Mouse (Mus musculus): ENCODE measurements around the gene Rsg1. TPM values are rescaled to one million over a fixed set of nuclear protein-coding genes. Genes with fewer than 3 reads are reported as not detected.

The Rsg1 gene
- polyA plus RNA-seq, 1 experiment from 2014 or later: 2.4 TPM

DNA sequence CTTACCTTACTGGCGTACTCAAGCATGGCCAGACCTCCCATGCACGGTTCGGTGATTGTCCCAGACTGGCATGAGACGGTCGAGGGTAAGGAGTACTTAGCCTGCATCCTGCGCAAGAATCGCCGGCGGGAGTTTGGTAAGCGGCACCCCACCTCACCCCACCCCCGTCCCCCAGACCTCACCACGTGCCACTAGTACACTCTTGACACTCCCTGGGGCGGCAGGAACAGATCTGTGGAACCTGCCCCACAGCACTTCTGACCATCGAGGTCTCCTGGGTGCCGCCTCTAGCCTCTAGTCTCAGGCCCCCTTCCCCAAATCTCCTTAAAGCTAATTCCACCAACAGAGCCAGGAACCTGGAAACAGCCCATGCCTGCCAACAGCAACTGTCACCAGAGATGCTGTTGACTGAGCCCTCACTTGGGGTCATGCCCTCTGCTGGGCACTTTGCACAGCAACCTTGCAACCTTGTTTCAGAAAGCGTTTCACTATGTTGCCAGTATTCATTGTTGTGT is 638 bp downstream of the Rsg1 start:
- H3K9ac ChIP-seq (replicated peaks; ENCODE audit: low read depth): 0 out of 2 replicates have a peak overlapping the region, but pooled peaks have one; percentile 26
- TF ChIP-seq EP300 (IDR thresholded peaks at IDR 0.05) (no peak), CTCF (IDR thresholded peaks at IDR 0.05) (peak; percentile 75)

DNA sequence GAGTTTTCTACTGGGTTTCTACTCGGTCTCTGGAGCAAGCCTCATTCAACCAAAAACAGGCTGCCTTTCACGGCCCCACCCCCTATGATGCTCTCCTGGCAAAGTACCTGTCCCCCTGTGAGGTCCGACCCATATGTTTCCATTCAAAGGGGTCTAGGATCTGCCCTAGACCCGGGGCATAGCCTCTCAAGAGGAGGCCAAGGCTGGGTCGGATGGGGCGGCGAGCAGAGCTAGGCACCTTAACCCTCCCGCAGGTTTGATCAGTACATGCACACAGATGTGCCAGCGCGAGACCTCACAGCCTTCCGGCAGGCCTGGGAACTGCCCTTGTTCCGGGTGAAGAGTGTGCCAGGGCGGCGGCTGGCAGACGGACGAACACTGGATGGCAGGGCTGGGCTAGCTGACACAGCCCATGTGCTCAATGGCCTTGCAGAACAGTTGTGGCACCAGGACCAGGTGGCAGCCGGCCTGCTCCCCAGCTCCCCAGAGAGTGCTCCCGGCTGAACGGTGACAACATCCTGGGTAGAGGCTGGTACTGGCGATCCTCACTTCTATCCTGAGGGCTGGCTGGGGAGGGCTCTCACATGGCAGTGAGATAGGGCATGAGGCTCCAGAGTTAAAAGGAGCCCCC is 5.9 kb downstream of the Rsg1 start:
- Histone ChIP-seq H3K4me3 (ENCODE audit: low read depth, low read length) (no peak overlapping the region), H3K9me3 (ENCODE audit: low read length) (no peaks in the 10 kb centered on the region), H3K4me2 (replicated peaks; ENCODE audit: low read depth, low read length) (no peak overlapping the region), H3K27me3 (replicated peaks; ENCODE audit: insufficient read depth, low read length) (no peaks in the 10 kb centered on the region), H3K4me1 (ENCODE audit: insufficient read depth, low read depth, low read length) (no peaks in the 10 kb centered on the region), H3K36me3 (ENCODE audit: insufficient read depth, low read length) (no peaks in the 10 kb centered on the region), H3K27ac (ENCODE audit: low read length) (no peak overlapping the region), H3K9ac (replicated peaks; ENCODE audit: low read depth) (no peak overlapping the region)
- ATAC-seq: no peak
- no peak for DNase-seq (ENCODE audit: low spot score)
- TF ChIP-seq CTCF (IDR thresholded peaks at IDR 0.05): no peak
- no peak for TF ChIP-seq EP300 (IDR thresholded peaks at IDR 0.05)
- 90% methylated on average over 20 of the region's 20 CpGs for WGBS

More for the DNA sequence above, 638 bp downstream of the Rsg1 start:
- Histone ChIP-seq H3K4me1 (ENCODE audit: insufficient read depth, low read depth, low read length) (peaks cover 6% of the 10 kb centered on the region; the same call in 1 of the 2 replicates), H3K4me2 (replicated peaks; ENCODE audit: low read depth, low read length) (peak overlapping the region; percentile 89), H3K36me3 (ENCODE audit: insufficient read depth, low read length) (no peaks in the 10 kb centered on the region), H3K4me3 (ENCODE audit: low read depth, low read length) (peak overlapping the region; percentile 50), H3K27ac (ENCODE audit: low read length) (no peak overlapping the region), H3K9me3 (ENCODE audit: low read length) (no peaks in the 10 kb centered on the region), H3K27me3 (replicated peaks; ENCODE audit: insufficient read depth, low read length) (no peaks in the 10 kb centered on the region)
- peak; percentile 22 for ATAC-seq
- WGBS: 2% methylated on average over 16 of the region's 16 CpGs
- DNase-seq (ENCODE audit: low spot score): peak; percentile 57

DNA sequence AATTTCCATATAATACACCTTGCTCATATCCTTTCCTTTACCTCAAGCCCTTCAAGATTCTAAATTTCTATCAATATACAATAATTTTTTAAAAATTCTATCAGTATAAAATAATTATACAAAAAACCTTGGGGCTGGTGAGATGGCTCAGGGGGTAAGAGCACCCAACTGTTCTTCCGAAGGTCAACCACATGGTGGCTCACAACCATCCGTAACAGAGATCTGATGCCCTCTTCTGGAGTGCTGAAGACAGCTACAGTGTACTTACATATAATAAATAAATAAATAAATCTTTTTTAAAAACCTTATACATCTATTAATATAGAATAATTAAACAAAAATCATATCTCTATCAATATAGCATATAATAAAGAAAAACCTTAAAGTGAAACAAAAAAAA is 8.1 kb downstream of the Rsg1 start:
- Histone ChIP-seq H3K4me2 (replicated peaks; ENCODE audit: low read depth, low read length) (no peak overlapping the region), H3K4me1 (ENCODE audit: insufficient read depth, low read depth, low read length) (no peaks in the 10 kb centered on the region), H3K9me3 (ENCODE audit: low read length) (no peaks in the 10 kb centered on the region), H3K9ac (replicated peaks; ENCODE audit: low read depth) (no peak overlapping the region), H3K27ac (ENCODE audit: low read length) (no peak overlapping the region), H3K27me3 (replicated peaks; ENCODE audit: insufficient read depth, low read length) (no peaks in the 10 kb centered on the region), H3K36me3 (ENCODE audit: insufficient read depth, low read length) (no peaks in the 10 kb centered on the region), H3K4me3 (ENCODE audit: low read depth, low read length) (no peak overlapping the region)
- TF ChIP-seq EP300 (IDR thresholded peaks at IDR 0.05): no peak
- peak; percentile 39 for TF ChIP-seq CTCF (IDR thresholded peaks at IDR 0.05)
- whole genome bisulfite sequencing: 64% methylated on average over 2 of the region's 2 CpGs
- ATAC-seq (no peak), DNase-seq (ENCODE audit: low spot score) (no peak)

DNA sequence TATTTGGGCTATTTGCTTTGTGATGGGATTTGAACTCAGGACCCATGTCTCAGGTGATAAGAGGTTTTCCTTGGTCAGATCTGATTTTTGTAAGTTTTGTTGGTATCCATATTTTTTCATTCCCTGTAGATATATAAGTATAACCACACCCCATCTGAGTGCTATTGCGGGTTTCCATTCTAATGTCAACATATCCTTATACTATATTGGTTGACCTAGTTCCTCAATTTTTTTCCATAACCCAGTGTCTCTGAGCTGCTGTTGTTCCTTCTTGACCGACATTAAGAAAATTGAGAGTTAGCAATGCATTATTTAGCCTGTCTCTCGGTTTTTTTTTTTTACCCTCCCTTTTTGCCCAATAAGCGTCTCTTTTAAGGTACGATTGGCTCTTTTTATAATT is 9.0 kb downstream of the Rsg1 start:
- no peak overlapping the region for H3K4me3 ChIP-seq (ENCODE audit: low read depth, low read length)
- no peaks in the 10 kb centered on the region for H3K4me1 ChIP-seq (ENCODE audit: insufficient read depth, low read depth, low read length)
- TF ChIP-seq CTCF (IDR thresholded peaks at IDR 0.05) (no peak), EP300 (IDR thresholded peaks at IDR 0.05) (no peak)
- no peak overlapping the region for H3K9ac ChIP-seq (replicated peaks; ENCODE audit: low read depth)
- DNase-seq (ENCODE audit: low spot score) (no peak), ATAC-seq (no peak)
- no peaks in the 10 kb centered on the region for H3K36me3 ChIP-seq (ENCODE audit: insufficient read depth, low read length)
- no peaks in the 10 kb centered on the region for H3K9me3 ChIP-seq (ENCODE audit: low read length)
- H3K27ac ChIP-seq (ENCODE audit: low read length): no peak overlapping the region
- no peak overlapping the region for H3K4me2 ChIP-seq (replicated peaks; ENCODE audit: low read depth, low read length)
- no peaks in the 10 kb centered on the region for H3K27me3 ChIP-seq (replicated peaks; ENCODE audit: insufficient read depth, low read length)
- 86% methylated on average over 5 of the region's 5 CpGs for WGBS

DNA sequence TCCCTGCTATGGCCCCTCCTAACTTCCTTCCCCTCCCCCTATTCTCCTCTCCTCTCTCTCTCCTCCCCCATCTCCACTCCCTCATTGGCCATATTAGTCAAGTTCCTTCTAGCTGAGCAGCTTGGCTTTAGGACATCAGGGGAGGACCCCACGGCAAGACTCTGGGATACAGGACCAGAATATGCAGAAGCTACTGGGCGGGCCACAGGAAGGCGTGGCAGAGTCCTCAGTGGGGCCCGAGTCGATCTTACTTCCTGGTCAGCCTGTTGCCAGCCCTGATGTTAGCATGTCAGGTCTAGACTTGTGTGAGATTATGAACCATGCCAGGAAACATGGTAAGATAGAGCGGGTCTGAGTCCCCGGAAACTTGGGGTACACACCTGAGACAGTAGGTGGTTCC is 14.9 kb downstream of the Rsg1 start:
- Histone ChIP-seq H3K36me3 (ENCODE audit: insufficient read depth, low read length) (no peaks in the 10 kb centered on the region), H3K4me2 (replicated peaks; ENCODE audit: low read depth, low read length) (no peak overlapping the region), H3K9ac (replicated peaks; ENCODE audit: low read depth) (no peak overlapping the region), H3K27ac (ENCODE audit: low read length) (no peak overlapping the region), H3K4me1 (ENCODE audit: insufficient read depth, low read depth, low read length) (no peaks in the 10 kb centered on the region), H3K27me3 (replicated peaks; ENCODE audit: insufficient read depth, low read length) (no peaks in the 10 kb centered on the region), H3K9me3 (ENCODE audit: low read length) (no peaks in the 10 kb centered on the region), H3K4me3 (ENCODE audit: low read depth, low read length) (no peak overlapping the region)
- no peak for ATAC-seq
- WGBS: 76% methylated on average over 7 of the region's 7 CpGs
- no peak for DNase-seq (ENCODE audit: low spot score)
- TF ChIP-seq CTCF (IDR thresholded peaks at IDR 0.05): no peak
- no peak for TF ChIP-seq EP300 (IDR thresholded peaks at IDR 0.05)

DNA sequence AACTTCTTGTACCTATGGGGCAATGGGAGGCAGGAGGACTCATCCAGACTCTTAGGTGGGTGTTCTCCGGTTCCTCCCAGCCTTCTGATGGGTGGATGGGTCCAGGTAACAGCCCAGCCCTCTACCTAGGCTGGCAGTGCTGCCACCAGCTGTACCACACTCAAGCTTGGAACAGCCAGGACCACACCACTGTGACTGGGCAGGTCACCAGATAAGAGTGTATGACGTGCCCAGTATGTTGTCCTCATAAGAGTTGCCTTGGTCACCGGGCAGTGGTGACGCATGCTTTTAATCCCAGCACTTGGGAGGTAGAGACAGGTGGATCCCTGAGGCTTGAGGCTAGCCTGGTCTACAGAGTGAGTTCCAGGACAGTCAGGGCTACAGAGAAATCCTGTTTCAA is 19.4 kb downstream of the Rsg1 start:
- WGBS: 84% methylated on average over 4 of the region's 4 CpGs
- DNase-seq (ENCODE audit: low spot score): no peak
- no peak overlapping the region for H3K27ac ChIP-seq (ENCODE audit: low read length)
- no peaks in the 10 kb centered on the region for H3K27me3 ChIP-seq (replicated peaks; ENCODE audit: insufficient read depth, low read length)
- TF ChIP-seq CTCF (IDR thresholded peaks at IDR 0.05) (no peak), EP300 (IDR thresholded peaks at IDR 0.05) (no peak)
- H3K4me1 ChIP-seq (ENCODE audit: insufficient read depth, low read depth, low read length): no peaks in the 10 kb centered on the region
- no peak overlapping the region for H3K9ac ChIP-seq (replicated peaks; ENCODE audit: low read depth)
- no peak overlapping the region for H3K4me2 ChIP-seq (replicated peaks; ENCODE audit: low read depth, low read length)
- no peaks in the 10 kb centered on the region for H3K9me3 ChIP-seq (ENCODE audit: low read length)
- H3K36me3 ChIP-seq (ENCODE audit: insufficient read depth, low read length): no peaks in the 10 kb centered on the region
- H3K4me3 ChIP-seq (ENCODE audit: low read depth, low read length): no peak overlapping the region
- ATAC-seq: no peak
